Mouse (Mus musculus) embryo, embryonic 9.5 days (tissue): ENCODE measurements at regions not wholly inside any gene's neighbourhood (a gene's known extent, or its start where the extent isn't known, plus 50 kb on each side); places are given as distances from the start of the nearest gene placed in this dataset.

Source experiments
- DNase-seq: peaks from one replicate; pipeline ENCODE4 v3.0.0-alpha.2; 2017; ENCODE audit errors: extremely low spot score

- peak; percentile 7 for DNase-seq
These were observed 160.0 kb downstream of the Spata19 start for GRCm38 (mm10) chr9:27556315-27557225.

DNA sequence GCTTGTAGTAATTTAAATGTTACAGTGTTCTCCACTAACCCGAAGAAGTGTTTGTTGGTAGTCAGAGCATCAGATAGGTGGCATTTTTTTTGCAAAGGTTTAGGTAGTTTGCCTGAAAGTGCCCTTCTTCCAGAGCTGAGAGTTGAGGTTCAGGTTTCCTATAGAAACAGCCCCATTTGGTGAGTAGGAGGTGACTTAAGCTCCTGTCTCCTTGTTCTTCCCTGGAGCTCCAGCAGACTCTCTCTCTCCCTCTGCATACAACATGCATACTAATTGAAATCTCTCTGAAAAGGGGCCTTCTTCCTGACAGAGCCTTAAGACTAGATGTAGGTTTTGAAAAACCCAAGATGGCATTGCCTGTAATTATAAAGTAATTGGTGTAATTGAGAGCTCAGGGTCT, 161.3 kb downstream of the Spata19 start:
- no peak for DNase-seq

DNA sequence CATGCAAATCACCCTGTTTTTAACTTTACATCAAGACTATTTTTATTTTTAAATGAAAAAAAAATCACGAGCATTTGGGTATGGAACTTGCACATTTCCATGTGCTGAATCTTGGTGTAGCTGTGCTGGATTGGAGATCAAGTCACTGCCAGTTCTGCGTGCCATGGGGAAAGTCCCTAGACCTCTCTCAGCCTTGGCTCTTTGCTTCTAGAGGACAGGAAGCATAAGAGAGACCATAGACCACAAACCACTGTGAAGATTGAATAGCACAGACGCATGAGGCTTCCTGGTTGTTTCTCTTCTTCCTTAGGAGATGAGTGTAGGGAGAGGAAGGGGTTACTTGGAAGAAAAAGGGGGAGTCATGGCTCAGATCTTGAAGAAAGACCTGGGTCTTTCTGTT, 161.7 kb downstream of the Spata19 start:
- no peak for DNase-seq

DNA sequence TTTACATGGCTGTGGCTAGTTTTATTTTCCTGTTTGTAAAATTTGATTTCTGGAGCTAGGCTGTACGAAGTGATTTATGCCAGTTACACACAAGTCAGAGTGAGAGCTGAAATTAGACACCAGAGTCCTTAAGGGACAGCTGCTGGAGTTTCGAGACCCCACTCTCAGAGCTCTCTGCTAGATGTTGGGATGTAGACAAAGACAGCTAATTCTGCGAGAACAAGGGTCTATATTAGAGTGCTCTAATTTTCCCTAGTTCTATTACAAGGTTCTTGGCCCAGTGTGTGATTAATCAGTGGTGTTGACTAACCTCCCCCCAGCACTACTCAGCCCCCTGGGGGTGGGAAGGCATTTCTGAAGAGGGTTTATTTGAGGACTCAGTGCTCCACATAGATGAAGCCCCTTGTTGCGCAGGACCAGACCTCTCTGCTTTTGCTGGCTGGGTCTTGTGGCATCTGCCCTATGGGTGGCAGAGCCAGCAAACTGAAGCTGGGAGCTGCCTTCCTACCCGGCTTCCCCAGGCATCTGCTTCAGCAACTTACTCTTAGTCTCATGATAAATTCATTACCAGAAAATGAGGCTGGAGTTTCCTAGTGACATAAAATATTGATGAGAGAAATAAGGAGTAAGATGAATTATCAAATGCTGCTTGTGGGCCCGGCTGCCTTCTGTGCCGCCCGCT, 171.9 kb downstream of the Spata19 start:
- DNase-seq = no peak

GRCm38 (mm10) chr9:27569054-27569387, 172.4 kb downstream of the Spata19 start:
- no peak for DNase-seq

- no peak for DNase-seq
These were observed 173.3 kb upstream of the Opcml start for GRCm38 (mm10) chr9:27617096-27617839.

- DNase-seq = no peak
These were observed 155.7 kb upstream of the Opcml start for GRCm38 (mm10) chr9:27634901-27635300.

GRCm38 (mm10) chr9:27640611-27641010, 150.0 kb upstream of the Opcml start:
- DNase-seq = no peak

- DNase-seq = no peak
These were observed 147.3 kb upstream of the Opcml start for GRCm38 (mm10) chr9:27643312-27643711.

DNA sequence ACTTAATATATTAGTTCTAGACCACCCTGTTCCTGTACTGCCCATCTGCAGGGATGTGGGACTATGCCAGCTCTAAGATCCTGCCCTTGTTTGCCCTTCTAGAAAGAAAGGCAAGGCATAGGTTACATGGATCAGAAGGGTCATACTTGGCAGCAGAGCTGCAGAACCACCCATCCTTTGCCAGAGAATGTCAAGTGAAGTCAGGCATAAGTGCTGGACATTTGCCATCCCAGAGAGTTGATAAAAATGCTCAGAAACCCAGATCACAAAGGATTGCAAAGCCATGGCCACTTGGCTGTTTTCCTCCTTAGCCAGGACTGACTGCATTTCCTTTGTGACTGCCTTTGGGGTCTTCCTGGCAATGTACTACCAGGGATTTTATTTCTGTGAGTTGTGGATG, 146.7 kb upstream of the Opcml start:
- no peak for DNase-seq

- DNase-seq = no peak
These were observed 145.1 kb upstream of the Opcml start for GRCm38 (mm10) chr9:27645435-27645834.

DNA sequence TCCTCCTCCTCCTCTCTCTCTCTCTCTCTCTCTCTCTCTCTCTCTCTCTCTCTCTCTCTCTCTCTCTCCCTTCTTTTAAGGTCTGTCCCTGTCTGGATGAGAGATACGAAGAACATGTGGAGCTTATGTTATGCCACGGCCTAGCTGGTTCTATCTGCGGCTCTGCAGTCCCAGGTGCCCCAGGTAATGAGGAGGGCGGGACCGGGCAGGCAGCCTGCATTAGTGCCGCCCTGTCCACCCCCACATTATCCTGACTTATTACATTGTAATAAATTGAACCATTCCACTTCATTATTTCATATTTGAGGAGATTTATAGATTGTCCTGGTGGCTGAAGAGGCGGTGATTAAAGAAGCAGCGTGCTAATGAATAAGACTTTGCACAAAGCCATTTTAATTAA, 144.5 kb upstream of the Opcml start:
- DNase-seq = no peak

- DNase-seq = no peak
These were observed 143.6 kb upstream of the Opcml start for GRCm38 (mm10) chr9:27646956-27647355.

DNA sequence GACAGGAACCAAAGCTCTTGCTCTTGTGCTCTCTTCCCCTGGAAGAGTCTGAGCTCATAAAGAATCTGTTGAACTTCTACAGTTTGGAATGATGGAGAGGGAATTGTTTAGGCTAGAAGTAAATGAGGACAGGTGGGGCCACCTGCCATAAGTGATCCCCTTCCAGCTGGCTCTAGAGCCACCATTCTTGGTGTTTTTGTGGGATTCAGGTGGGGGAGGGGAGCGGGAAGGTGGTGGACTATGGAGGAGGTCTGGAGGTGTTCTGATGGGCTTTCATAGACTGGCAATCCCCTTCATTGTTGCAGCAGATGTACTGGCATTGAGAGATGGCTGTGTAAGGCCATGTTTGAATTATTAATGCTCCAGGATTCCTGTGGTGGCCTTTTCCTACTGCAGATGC, 132.6 kb upstream of the Opcml start:
- no peak for DNase-seq

GRCm38 (mm10) chr9:27661431-27662300, 128.9 kb upstream of the Opcml start:
- DNase-seq = no peak

DNA sequence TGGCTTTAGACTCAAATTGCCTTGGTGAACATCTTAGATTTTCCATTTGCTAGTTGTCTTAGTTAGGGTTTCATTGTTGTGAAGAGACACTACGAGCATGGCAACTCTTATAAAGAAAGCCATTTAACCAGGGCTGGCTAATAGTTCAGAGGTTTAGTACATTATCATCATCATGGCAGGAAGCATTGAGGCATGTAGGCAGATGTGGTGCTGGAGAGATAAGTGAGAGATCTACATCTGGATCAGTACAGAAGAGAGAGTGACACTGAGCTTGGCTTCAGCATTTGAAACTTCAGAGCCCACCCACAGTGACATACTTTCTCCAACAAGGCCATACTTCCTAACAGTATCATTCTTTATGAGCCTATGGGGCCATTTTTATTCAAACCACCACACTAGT, 127.3 kb upstream of the Opcml start:
- no peak for DNase-seq

DNA sequence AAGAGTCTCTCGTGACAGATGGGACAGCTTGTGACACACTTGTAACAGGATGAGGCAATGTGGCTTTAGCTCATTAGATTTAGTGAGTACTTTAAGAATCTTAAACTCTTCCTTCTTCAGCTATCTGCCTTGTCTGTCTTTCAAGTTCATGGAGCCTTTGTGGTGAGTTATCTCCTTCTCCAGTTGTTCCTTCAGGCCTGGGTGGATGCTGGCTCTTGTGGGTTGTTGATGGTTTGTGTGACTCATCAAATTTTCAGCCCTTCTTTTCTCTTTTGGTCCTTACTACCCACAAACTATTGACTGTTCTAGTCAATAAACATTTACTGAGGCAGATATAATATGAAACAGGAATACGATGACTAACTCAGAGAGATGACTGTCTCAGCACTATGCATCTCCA, 124.9 kb upstream of the Opcml start:
- DNase-seq = no peak

- peak; percentile 21 for DNase-seq
These were observed 120.4 kb upstream of the Opcml start for GRCm38 (mm10) chr9:27670032-27670740.

GRCm38 (mm10) chr9:27685325-27685724, 105.2 kb upstream of the Opcml start:
- DNase-seq = no peak

GRCm38 (mm10) chr9:27691616-27692015, 99.0 kb upstream of the Opcml start:
- DNase-seq = no peak

DNA sequence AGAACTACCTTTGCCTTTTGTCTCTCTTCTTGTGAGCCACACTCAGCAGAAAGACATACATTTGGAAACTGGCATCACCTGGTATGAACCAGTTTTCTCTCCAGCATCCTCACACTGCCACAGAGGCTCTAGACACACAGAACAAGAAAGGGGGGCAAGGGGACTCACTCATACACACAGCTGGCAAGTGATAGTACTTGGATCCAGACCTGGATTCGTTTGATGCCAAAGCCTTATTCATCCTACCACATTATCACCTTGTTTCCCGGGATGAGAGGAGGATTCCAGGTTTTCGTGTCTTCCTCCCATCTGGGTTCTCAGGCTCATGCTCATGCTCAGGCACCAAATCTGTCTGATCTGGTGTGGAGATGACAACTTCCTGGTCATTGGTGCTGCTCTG, 97.8 kb upstream of the Opcml start:
- DNase-seq = no peak
